In genomic region chr9:30844079-30844563, GRCm38 (mm10) we compare ENCODE assay signal across 9 mouse cellular contexts.
DNase-seq lines count a peak whose midpoint lies in the region; ATAC-seq and TF ChIP-seq lines count a peak whose summit lies in the region.
"Had no signal": no experiment of that assay in that cellular context is flagged by ENCODE, and none has a peak within 500 bp of the region (broad histone marks: within the 10 kb centered on the region; RNA-seq: fewer than 3 reads in every experiment).

No protein-coding gene starts in this region.

- H3K4me2 ChIP-seq in lung, embryonic 14.5 days, result no peak overlapping the region
- H3K4me2 ChIP-seq: limb, embryonic 15.5 days had no signal

- H3K27ac ChIP-seq in lung, embryonic 14.5 days (ENCODE audit: low read depth), result no peak overlapping the region
- H3K27ac ChIP-seq in forebrain, embryonic 10.5 days, result no peak overlapping the region
- H3K27ac ChIP-seq: limb, embryonic 15.5 days had no signal

- H3K27me3 ChIP-seq in lung, embryonic 14.5 days (ENCODE audit: insufficient read depth, low read length), result no peaks in the 10 kb centered on the region
- H3K27me3 ChIP-seq in forebrain, embryonic 10.5 days (ENCODE audit: poor library complexity, severe bottlenecking), result no peaks in the 10 kb centered on the region
- H3K27me3 ChIP-seq: limb, embryonic 15.5 days had no signal

- H3K9ac ChIP-seq in lung, embryonic 14.5 days, result no peak overlapping the region
- H3K9ac ChIP-seq: limb, embryonic 15.5 days had no signal

- DNase-seq in layer of hippocampus, adult 11-12 months (ENCODE audit: low spot score), result peak; percentile 10
- DNase-seq in layer of hippocampus, postnatal 14 days (ENCODE audit: low spot score in 2 of 2), result no peak
- DNase-seq in brain, embryonic 14.5 days (ENCODE audit: low read depth), result peak; percentile 21
- DNase-seq in gastrocnemius, postnatal 36 days, result peak; percentile 35 to 58
- DNase-seq in lung, embryonic 14.5 days, result peak; percentile 51
- DNase-seq in spleen, postnatal 10 days (ENCODE audit: low spot score in 2 of 2), result no peak
- DNase-seq in forebrain, embryonic 10.5 days (ENCODE audit: extremely low spot score, low spot score), result no peak
- no peak for DNase-seq in thymus, postnatal 14 days

- H3K4me3 ChIP-seq in lung, embryonic 14.5 days (ENCODE audit: low read depth, low read length), result no peak overlapping the region
- H3K4me3 ChIP-seq in forebrain, embryonic 10.5 days, result no peak overlapping the region
- H3K4me3 ChIP-seq: limb, embryonic 15.5 days had no signal

- H3K9me3 ChIP-seq in lung, embryonic 14.5 days (ENCODE audit: low read depth, low read length), result no peaks in the 10 kb centered on the region
- no peaks in the 10 kb centered on the region for H3K9me3 ChIP-seq in forebrain, embryonic 10.5 days
- H3K9me3 ChIP-seq: limb, embryonic 15.5 days had no signal

- intact Hi-C loops in gastrocnemius, postnatal 36 days (cut with DNase I), result no loop called here

- no peaks in the 10 kb centered on the region for H3K36me3 ChIP-seq in lung, embryonic 14.5 days (ENCODE audit: insufficient read depth)
- H3K36me3 ChIP-seq in forebrain, embryonic 10.5 days (replicated peaks), result no peaks in the 10 kb centered on the region
- H3K36me3 ChIP-seq: limb, embryonic 15.5 days had no signal

- peak; percentile 84 for ATAC-seq in lung, embryonic 14.5 days (ENCODE audit: insufficient read depth)

- H3K4me1 ChIP-seq in lung, embryonic 14.5 days (ENCODE audit: insufficient read depth), result peaks cover 3% of the 10 kb centered on the region; the same call in 1 of the 2 replicates
- H3K4me1 ChIP-seq in forebrain, embryonic 10.5 days, result peaks cover 6% of the 10 kb centered on the region

- 11% methylated on average over 8 of the region's 8 CpGs for WGBS in lung, embryonic 14.5 days
- WGBS in forebrain, embryonic 10.5 days, result 87% methylated on average over 8 of the region's 8 CpGs

- TF ChIP-seq POLR2A in brain, embryonic 14.5 days (IDR thresholded peaks at IDR 0.05; ENCODE audit: borderline replicate concordance, extremely low read depth, insufficient read depth, insufficient read length, poor library complexity, severe bottlenecking), result no peak

- no peak for TF ChIP-seq CTCF in brain, embryonic 14.5 days (IDR thresholded peaks at IDR 0.05; ENCODE audit: borderline replicate concordance, extremely low read depth, insufficient read depth, insufficient read length)
- TF ChIP-seq CTCF in lung, embryonic 14.5 days (IDR thresholded peaks at IDR 0.05; ENCODE audit: low read depth), result no peak

Comparison
In these comparisons a context has a peak if more than half of its experiments do, and no peak if none do; other contexts are left out.
1. DNase-seq: peak in layer of hippocampus, adult 11-12 months (single experiment), brain, embryonic 14.5 days (single experiment), gastrocnemius, postnatal 36 days (2 of 2) and lung, embryonic 14.5 days (single experiment); none in layer of hippocampus, postnatal 14 days (0 of 2), spleen, postnatal 10 days (0 of 2), forebrain, embryonic 10.5 days (single experiment) and thymus, postnatal 14 days (single experiment).